Mouse (Mus musculus) layer of hippocampus, adult 18-20 months (tissue): ENCODE data around the gene Fbxo42. TPM values are rescaled to one million over a fixed set of nuclear protein-coding genes. Genes with fewer than 3 reads are reported as not detected.

Experiments used
- DNase-seq, 2 experiments: peaks; one replicate each; pipeline ENCODE4 v3.0.0; 2022; ENCODE audit warnings: low spot score in 2 of 2
- total RNA-seq, 2 experiments: library from RNA; stranded (reverse); gene quantifications; 2 replicates each; pipeline ENCODE4 v1.2.3; 2021

The Fbxo42 gene
- total RNA-seq, 2 experiments from 2014 or later: 23.2 to 24.4 TPM

DNA sequence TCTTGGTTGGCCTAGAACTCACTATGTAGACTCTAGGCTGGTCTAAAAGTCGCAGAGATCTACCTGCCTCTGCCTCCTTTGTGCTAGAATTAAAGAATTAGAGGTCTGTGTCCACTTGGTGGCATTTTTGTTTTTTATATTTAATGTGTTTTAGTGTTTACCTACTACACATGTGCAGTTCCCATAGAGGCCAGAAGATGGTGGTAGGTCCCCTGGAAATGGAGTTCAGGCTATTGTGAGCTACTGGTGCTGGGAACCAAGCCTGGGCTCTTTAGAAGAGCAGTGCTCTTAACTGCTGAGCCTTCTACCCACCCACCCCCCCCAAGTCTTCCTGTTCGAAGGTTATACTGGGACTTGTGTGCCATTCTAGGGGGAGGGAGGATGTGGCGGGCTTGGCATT lies 19.4 kb downstream of the Fbxo42 start:
- DNase-seq: no peak

- DNase-seq: peak; percentile 15 to 53
Observed at GRCm38 (mm10) chr4:141172121-141172520, 24.4 kb downstream of the Fbxo42 start.

- DNase-seq: peak in 1 of 2 experiments; percentile 18
Observed at GRCm38 (mm10) chr4:141175783-141176182, 28.1 kb downstream of the Fbxo42 start.

DNA sequence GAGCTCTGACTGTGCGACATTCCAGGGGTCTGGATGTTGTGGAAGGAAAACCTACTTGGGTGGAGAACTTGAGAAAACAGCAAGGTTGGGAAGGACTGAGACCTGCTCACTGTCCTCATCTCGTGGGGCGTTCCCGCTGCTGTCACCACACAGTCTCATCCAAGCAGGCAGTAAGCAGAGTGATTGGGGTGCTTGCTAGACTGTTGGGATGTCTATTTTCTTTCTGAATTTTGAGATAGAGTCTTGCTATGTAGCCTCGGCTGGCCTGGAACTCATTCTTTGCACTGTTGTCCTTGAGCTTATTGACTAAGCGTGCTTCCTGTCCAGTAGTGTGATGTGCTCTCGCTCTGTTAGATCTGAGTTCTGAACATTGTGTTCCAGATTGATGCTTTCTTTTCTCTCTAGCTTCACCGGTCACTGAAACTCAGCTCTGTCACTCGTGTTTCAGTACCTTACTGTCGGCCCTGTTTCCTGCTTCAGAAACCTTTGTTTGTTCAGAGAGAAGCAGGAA lies 28.7 kb downstream of the Fbxo42 start:
- DNase-seq: no peak

GRCm38 (mm10) chr4:141178500-141178899 lies 30.8 kb downstream of the Fbxo42 start:
- no peak for DNase-seq

GRCm38 (mm10) chr4:141180831-141181230 lies 33.1 kb downstream of the Fbxo42 start:
- DNase-seq: no peak

GRCm38 (mm10) chr4:141181981-141182380 lies 34.3 kb downstream of the Fbxo42 start:
- DNase-seq: no peak

DNA sequence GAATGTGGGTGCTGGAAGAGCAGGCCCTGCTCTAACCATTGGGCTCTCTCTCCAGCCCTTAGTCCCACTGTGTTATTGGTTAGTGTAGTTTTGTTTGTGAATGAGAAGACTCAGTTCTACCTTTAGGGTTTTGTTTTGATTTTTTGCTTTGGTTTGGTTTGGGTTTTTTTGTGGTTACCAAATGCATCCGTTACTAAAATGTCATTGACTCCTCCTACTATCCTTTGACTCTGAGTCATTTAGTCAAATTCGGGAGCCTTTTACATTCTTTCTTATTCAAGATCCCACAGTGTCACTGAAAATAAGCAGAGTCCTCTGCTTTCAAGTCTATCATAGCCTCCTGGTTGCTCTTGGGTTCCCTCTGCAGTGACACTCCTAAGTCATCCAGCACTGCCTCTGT lies 36.2 kb downstream of the Fbxo42 start:
- no peak for DNase-seq

DNA sequence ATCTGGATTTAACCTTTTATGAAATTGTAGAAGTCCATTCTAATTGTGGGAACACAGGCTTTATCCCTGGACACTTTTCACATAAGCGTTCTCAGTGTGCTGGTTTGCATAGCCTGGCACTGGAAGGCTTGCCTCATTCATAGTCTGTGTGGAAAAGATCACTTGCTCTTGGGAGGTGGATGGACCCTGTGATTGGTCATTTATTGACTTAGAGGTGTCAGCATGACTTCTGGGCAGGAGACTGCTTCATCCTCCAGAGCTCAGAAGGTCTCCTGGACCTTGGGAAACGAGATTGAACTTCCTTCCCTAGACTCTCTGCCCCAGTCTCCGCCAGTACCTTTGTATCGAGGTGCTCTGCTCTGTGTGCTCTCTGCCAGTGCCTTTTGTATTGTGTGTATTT lies 36.7 kb downstream of the Fbxo42 start:
- DNase-seq: no peak

- DNase-seq: no peak
Observed at GRCm38 (mm10) chr4:141186923-141187836, 39.5 kb downstream of the Fbxo42 start.

DNA sequence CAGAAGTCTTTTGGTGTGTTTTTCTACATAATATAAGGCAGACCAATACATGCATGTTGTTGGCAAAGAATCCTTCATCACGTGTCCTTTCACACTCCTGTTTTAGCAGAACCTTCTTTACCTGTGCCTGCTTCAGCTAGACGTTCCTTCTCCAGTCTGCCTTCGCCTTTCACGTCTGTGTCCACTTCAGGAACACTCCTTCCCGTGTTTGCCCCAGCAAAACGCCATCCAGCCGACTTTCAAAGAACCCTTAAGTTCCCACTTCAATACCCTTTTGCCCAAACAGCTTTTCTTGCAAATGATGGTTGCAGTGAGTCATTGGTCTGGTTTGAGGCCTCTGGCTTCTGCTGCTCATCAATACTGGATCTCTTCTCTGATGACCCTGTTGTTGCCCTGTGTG lies 43.6 kb downstream of the Fbxo42 start:
- DNase-seq: no peak

DNA sequence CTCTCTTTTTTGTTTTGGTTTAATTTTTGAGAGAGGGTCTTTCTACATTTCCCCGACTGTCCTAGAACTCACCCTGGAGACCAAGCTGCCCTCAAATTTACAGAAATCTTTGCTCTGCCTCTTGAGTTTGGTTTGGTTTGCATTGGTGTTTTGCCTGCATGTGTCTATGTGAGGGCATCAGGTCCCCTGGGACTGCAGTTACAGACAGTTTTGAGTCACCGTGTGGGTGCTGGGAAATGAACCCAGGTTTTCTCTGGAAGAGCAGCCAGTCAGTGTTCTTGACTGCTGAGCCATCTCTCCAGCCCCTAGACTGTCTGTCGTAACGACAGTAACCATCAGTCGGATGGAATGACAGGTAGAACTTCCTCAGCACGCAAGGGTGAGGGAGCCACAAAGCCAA lies 46.8 kb downstream of the Fbxo42 start:
- no peak for DNase-seq

DNA sequence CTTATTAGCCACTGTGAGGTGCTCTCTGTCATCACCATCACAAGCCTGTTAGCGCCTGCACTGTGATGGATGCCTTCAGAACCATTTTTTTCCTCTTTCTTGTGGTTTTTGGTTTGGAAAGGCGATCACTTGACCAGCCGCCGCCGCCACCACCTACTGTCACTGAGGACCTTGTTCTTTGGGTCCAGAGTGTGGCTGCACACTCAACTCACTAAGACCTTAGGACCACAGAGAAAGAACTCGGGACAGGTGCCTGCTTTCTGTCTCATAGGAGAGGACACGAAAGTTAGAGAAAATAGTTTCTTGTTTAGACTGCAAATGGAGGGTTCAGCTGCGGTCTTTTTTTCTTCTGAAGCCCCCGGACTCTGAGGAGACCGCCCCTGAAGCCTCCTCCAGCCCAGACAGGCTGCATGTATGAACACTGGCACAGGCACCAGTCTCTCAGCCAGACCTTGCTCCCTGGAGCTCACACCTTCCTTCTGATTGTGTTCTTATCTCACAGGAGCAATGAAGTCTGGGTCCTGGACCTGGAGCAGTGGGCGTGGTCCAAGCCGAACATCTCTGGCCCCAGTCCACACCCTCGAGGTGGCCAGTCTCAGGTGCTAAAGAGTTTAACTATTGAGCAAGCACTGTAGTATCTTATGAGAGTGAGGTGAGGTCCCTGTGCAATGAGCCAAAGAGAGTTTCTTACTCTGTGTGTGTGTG lies 49.4 kb downstream of the Fbxo42 start:
- DNase-seq: no peak

DNA sequence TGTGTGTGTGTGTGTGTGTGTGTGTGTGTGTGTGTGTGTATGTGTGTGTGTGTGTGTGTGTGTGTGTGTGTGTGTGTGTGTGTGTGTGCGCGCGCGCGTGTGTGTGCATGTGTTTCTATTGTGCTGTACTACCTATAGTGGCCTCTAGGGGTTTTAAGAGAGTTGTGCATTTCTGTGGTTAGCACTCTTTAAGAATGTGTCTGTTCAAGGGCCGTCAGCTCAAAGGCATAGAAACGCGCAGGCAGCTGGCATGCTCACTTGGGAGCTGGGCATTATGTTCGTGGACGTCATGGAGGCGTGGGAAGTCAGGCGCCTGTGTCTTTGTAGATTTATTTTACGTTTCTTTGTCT lies 49.9 kb downstream of the Fbxo42 start:
- no peak for DNase-seq

GRCm38 (mm10) chr4:141200906-141201305 lies 53.2 kb downstream of the Fbxo42 start:
- DNase-seq: no peak

DNA sequence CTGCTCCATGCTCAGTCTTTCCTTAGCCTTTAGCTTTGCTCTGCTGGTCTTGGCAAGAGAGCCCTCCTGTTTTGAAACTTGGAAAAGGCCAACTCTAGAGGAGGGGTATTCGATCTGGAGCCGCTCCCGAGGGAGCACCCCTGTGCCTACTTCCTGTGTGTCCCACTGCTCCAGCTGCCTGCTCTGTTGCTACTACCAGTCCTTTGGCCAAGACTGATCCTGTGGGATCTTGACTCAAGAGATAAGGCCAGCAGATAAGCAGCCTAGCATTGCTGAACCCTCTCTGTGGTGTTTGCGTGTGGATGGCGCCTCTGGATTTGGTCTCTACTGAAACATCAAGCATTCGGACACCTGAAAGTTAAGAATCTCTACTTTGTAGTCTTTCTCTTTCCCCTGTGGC lies 54.5 kb downstream of the Fbxo42 start:
- DNase-seq: no peak

- DNase-seq: peak; percentile 31 to 57
Observed at GRCm38 (mm10) chr4:141204580-141205061, 56.9 kb downstream of the Fbxo42 start.

- no peak for DNase-seq
Observed at GRCm38 (mm10) chr4:141207081-141207480, 59.4 kb downstream of the Fbxo42 start.

DNA sequence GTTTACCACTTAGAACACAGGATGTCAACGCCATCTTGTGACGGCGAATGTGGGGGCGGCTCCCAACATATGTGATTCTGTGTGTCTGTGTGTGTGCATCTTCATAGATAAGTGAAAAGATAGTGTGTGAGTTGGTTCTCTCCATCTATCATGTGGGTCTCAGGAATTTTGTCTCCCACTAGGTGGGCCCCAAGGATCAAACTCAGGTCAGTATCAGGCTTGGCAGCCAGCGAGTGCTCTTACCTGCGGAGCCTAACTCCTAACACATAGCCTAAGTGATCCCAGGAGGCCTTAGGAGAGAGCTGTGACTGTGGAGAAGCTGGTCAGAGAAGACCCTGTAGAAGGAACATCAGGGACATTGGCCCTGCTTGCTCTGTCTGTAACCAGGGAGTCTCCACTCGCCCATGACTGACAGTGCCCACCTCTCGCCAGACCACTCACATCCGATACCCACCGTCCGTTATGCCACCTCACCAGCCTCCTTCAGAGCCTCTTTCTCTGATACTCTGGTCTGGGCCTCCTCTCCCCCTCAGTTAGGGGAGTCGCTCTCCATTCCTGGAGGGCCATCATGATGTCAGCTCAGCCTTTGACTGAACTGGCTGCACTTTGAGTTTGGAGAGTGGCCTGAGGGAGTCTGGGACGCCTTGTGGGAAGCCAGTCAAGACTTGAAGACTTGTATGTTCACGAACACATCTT lies 63.0 kb downstream of the Fbxo42 start:
- DNase-seq: no peak

- DNase-seq: no peak
Observed at GRCm38 (mm10) chr4:141211646-141212045, 63.9 kb downstream of the Fbxo42 start.

GRCm38 (mm10) chr4:141212892-141213291 lies 65.2 kb downstream of the Fbxo42 start:
- DNase-seq: no peak

GRCm38 (mm10) chr4:141213342-141213741 lies 65.6 kb downstream of the Fbxo42 start:
- DNase-seq: no peak
